Mouse (Mus musculus): ENCODE measurements around the gene Bud23.

GRCm38 (mm10) chr5:135016224-135016759 is 48.5 kb downstream of the Bud23 start:
- TF ChIP-seq POLR2A (IDR thresholded peaks at IDR 0.05; ENCODE audit: extremely low read depth, insufficient read depth, low read length) (no peak), CTCF (IDR thresholded peaks at IDR 0.05; ENCODE audit: low read depth, low read length) (peak; percentile 58; the same call in 1 of the 2 replicates)

Measured in liver, adult 2 months (tissue).